Mouse (Mus musculus) liver, adult 2 months (tissue): ENCODE measurements around the gene Ralgps2.

Source experiments
- CTCF ChIP-seq: fragments of 200-500 bp; IDR thresholded peaks from 2 replicates; pipeline ENCODE4 v1.5.1; 2011; ENCODE audit warnings: low read depth, low read length, control low read depth
- POLR2A ChIP-seq: fragments of 200-500 bp; IDR thresholded peaks from 2 replicates; pipeline ENCODE4 v1.6.1; 2011; ENCODE audit warnings: low read length, control low read depth; ENCODE audit not compliant: insufficient read depth; ENCODE audit errors: extremely low read depth

DNA sequence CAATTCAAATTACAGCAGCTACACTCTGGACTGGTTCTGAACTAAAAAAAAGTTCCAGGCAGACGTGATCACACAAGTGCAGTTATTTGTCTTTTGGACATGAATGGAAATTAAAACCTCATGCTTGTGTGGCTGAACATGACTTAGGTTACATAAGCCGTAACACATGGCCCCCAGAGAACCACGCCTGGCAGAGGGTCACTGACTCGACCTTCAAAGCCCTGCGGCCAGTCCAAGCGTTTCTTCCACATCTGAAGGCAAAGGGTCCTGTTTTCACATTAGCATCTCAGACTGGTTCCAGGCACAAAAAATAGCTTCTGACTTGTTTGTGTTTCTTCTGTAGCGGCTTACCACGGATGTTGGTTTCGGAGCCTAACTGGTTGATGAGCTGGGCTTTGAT, 143.2 kb downstream of the Ralgps2 start:
- TF ChIP-seq POLR2A (no peak), CTCF (no peak)
